Mouse (Mus musculus): ENCODE data around the gene Cox6b1.
A peak's percentile ranks its signal among the peaks of the same experiment; 100 is the strongest.

Cox6b1 gene

GRCm38 (mm10) chr7:30610043-30610442, 15.9 kb downstream of the Cox6b1 start:
- DNase-seq (ENCODE audit: low spot score): no peak

- no peak for DNase-seq (ENCODE audit: low spot score)
Measured at GRCm38 (mm10) chr7:30608476-30608875, 17.5 kb downstream of the Cox6b1 start.

- DNase-seq (ENCODE audit: low spot score): peak; percentile 76
Measured at GRCm38 (mm10) chr7:30607706-30608309, 18.1 kb downstream of the Cox6b1 start.

- no peak for DNase-seq (ENCODE audit: low spot score)
Measured at GRCm38 (mm10) chr7:30604944-30605343, 21.0 kb downstream of the Cox6b1 start.

- no peak for DNase-seq (ENCODE audit: low spot score)
Measured at GRCm38 (mm10) chr7:30604424-30604823, 21.5 kb downstream of the Cox6b1 start.

- DNase-seq (ENCODE audit: low spot score): peak; percentile 90
Measured at GRCm38 (mm10) chr7:30602583-30602982, 23.4 kb downstream of the Cox6b1 start.

- DNase-seq (ENCODE audit: low spot score): peak; percentile 82
Measured at GRCm38 (mm10) chr7:30600651-30601050, 25.3 kb downstream of the Cox6b1 start.

GRCm38 (mm10) chr7:30599933-30600353, 26.0 kb downstream of the Cox6b1 start:
- DNase-seq (ENCODE audit: low spot score): peak; percentile 97

- DNase-seq (ENCODE audit: low spot score): no peak
Measured at GRCm38 (mm10) chr7:30598786-30599185, 27.2 kb downstream of the Cox6b1 start, which contains the start of gene Zbtb32. TSS of gene Zbtb32 (minus strand) at chr7:30598909.

GRCm38 (mm10) chr7:30596811-30597210, 29.1 kb downstream of the Cox6b1 start:
- DNase-seq (ENCODE audit: low spot score): peak; percentile 35

- no peak for DNase-seq (ENCODE audit: low spot score)
Measured at GRCm38 (mm10) chr7:30596093-30596492, 29.9 kb downstream of the Cox6b1 start.

GRCm38 (mm10) chr7:30594510-30595024, 31.4 kb downstream of the Cox6b1 start:
- DNase-seq (ENCODE audit: low spot score): no peak

- DNase-seq (ENCODE audit: low spot score): no peak
Measured at GRCm38 (mm10) chr7:30593579-30594509, 32.1 kb downstream of the Cox6b1 start.

GRCm38 (mm10) chr7:30592772-30593423, 33.1 kb downstream of the Cox6b1 start:
- no peak for DNase-seq (ENCODE audit: low spot score)

- no peak for DNase-seq (ENCODE audit: low spot score)
Measured at GRCm38 (mm10) chr7:30591605-30591951, 34.4 kb downstream of the Cox6b1 start.

GRCm38 (mm10) chr7:30590927-30591604, 34.9 kb downstream of the Cox6b1 start:
- DNase-seq (ENCODE audit: low spot score): no peak

GRCm38 (mm10) chr7:30589435-30590301, 36.3 kb downstream of the Cox6b1 start:
- DNase-seq (ENCODE audit: low spot score): peak; percentile 84

GRCm38 (mm10) chr7:30588676-30589434, 37.1 kb downstream of the Cox6b1 start, which contains the start of gene Kmt2b:
TSS of gene Kmt2b (minus strand) at chr7:30588726.
- DNase-seq (ENCODE audit: low spot score): peak; percentile 98

GRCm38 (mm10) chr7:30587842-30588667, 37.9 kb downstream of the Cox6b1 start:
- no peak for DNase-seq (ENCODE audit: low spot score)
